Comparison of ENCODE assay signal across 20 mouse cellular contexts in genomic region chr9:97813157-97813556, GRCm38 (mm10).
DNase-seq lines count a peak whose midpoint lies in the region; ATAC-seq lines count a peak whose summit lies in the region.
"Had no signal": no experiment of that assay in that cellular context is flagged by ENCODE, and none has a peak within 500 bp of the region (broad histone marks: within the 10 kb centered on the region; RNA-seq: fewer than 3 reads in every experiment).

No protein-coding gene starts in this region.

- H3K9ac ChIP-seq in kidney, embryonic 14.5 days (ENCODE audit: low read depth, low read length): no peak overlapping the region
- H3K9ac ChIP-seq in kidney, embryonic 16.5 days (replicated peaks; ENCODE audit: low read length): no peak overlapping the region
- no peak overlapping the region for H3K9ac ChIP-seq in midbrain, embryonic 11.5 days (ENCODE audit: low read length)
- H3K9ac ChIP-seq: hindbrain, embryonic 15.5 days; liver, embryonic 15.5 days; midbrain, embryonic 12.5 days; neural tube, embryonic 12.5 days had no signal

- no peak overlapping the region for H3K4me3 ChIP-seq in kidney, embryonic 14.5 days (ENCODE audit: low read length)
- H3K4me3 ChIP-seq in kidney, embryonic 16.5 days (ENCODE audit: low read length): no peak overlapping the region
- no peak overlapping the region for H3K4me3 ChIP-seq in midbrain, embryonic 11.5 days (ENCODE audit: low read depth, low read length)
- H3K4me3 ChIP-seq: erythroblast, embryonic 14.5 days; hindbrain, embryonic 15.5 days; limb, embryonic 10.5 days; liver, embryonic 15.5 days; midbrain, embryonic 12.5 days; neural tube, embryonic 12.5 days had no signal

- no peak overlapping the region for H3K27ac ChIP-seq in kidney, embryonic 14.5 days (ENCODE audit: low read depth, low read length)
- no peak overlapping the region for H3K27ac ChIP-seq in kidney, embryonic 16.5 days (ENCODE audit: low read length)
- H3K27ac ChIP-seq in midbrain, embryonic 11.5 days (ENCODE audit: low read depth, low read length): no peak overlapping the region
- H3K27ac ChIP-seq: hindbrain, embryonic 15.5 days; limb, embryonic 10.5 days; liver, embryonic 15.5 days; midbrain, embryonic 12.5 days; neural tube, embryonic 12.5 days had no signal

- peak; percentile 75 for ATAC-seq in kidney, embryonic 14.5 days (ENCODE audit: low FRiP score, low TSS enrichment)
- peak; percentile 39; the same call in 1 of the 2 replicates for ATAC-seq in kidney, embryonic 16.5 days (ENCODE audit: low FRiP score, low TSS enrichment)
- no peak for ATAC-seq in midbrain, embryonic 11.5 days (ENCODE audit: low FRiP score)
- ATAC-seq: CD4-positive, CD25-positive, alpha-beta regulatory T cell, adult 4 months had no signal

- H3K9me3 ChIP-seq in kidney, embryonic 14.5 days (ENCODE audit: control insufficient read depth, low read length): no peaks in the 10 kb centered on the region
- H3K9me3 ChIP-seq in kidney, embryonic 16.5 days (ENCODE audit: low read length): no peaks in the 10 kb centered on the region
- no peaks in the 10 kb centered on the region for H3K9me3 ChIP-seq in midbrain, embryonic 11.5 days (ENCODE audit: control insufficient read depth, low read length)
- H3K9me3 ChIP-seq: hindbrain, embryonic 15.5 days; limb, embryonic 10.5 days; liver, embryonic 15.5 days; midbrain, embryonic 12.5 days; neural tube, embryonic 12.5 days had no signal

- no peak overlapping the region for H3K4me2 ChIP-seq in kidney, embryonic 14.5 days (replicated peaks; ENCODE audit: low read depth, low read length)
- H3K4me2 ChIP-seq in kidney, embryonic 16.5 days (replicated peaks; ENCODE audit: low read depth, low read length): no peak overlapping the region
- H3K4me2 ChIP-seq in midbrain, embryonic 11.5 days: no peak overlapping the region
- H3K4me2 ChIP-seq: hindbrain, embryonic 15.5 days; liver, embryonic 15.5 days; midbrain, embryonic 12.5 days; neural tube, embryonic 12.5 days had no signal

- no peaks in the 10 kb centered on the region for H3K27me3 ChIP-seq in kidney, embryonic 14.5 days (ENCODE audit: control insufficient read depth, insufficient read depth, low read length)
- no peaks in the 10 kb centered on the region for H3K27me3 ChIP-seq in kidney, embryonic 16.5 days (ENCODE audit: insufficient read depth, low read length)
- no peaks in the 10 kb centered on the region for H3K27me3 ChIP-seq in midbrain, embryonic 11.5 days (ENCODE audit: control insufficient read depth, insufficient read depth, low read length)
- H3K27me3 ChIP-seq: hindbrain, embryonic 15.5 days; liver, embryonic 15.5 days; midbrain, embryonic 12.5 days; neural tube, embryonic 12.5 days had no signal

- 33% methylated on average over 3 of the region's 3 CpGs for WGBS in kidney, embryonic 14.5 days
- WGBS in kidney, embryonic 16.5 days: 22% methylated on average over 3 of the region's 3 CpGs
- 57% methylated on average over 3 of the region's 3 CpGs for WGBS in midbrain, embryonic 11.5 days

- DNase-seq in kidney, adult 18-20 months: no peak
- peak; percentile 4 for DNase-seq in R1 (ENCODE audit: low read depth, low spot score)
- peak; percentile 42 for DNase-seq in heart, adult 9 months (ENCODE audit: low spot score in 2 of 2)
- DNase-seq in thymus, adult 18-20 months: no peak
- no peak for DNase-seq in embryo, embryonic 10.5 days (ENCODE audit: low spot score)
- DNase-seq in midbrain, embryonic 11.5 days (ENCODE audit: low spot score, missing footprints): no peak
- DNase-seq: adrenal gland, postnatal 10 days; cerebellum, adult 11 months; embryo, embryonic 11 days; layer of hippocampus, adult 9-11 months; right cerebral cortex, postnatal 14 days had no signal

- peaks cover 5% of the 10 kb centered on the region; the same call in 1 of the 2 replicates for H3K4me1 ChIP-seq in kidney, embryonic 14.5 days (ENCODE audit: control insufficient read depth, insufficient read depth, low read length)
- H3K4me1 ChIP-seq in kidney, embryonic 16.5 days (ENCODE audit: insufficient read depth, low read length): peaks cover 9% of the 10 kb centered on the region; the same call in 1 of the 2 replicates
- no peaks in the 10 kb centered on the region for H3K4me1 ChIP-seq in midbrain, embryonic 11.5 days (ENCODE audit: control insufficient read depth, insufficient read depth, low read length)
- H3K4me1 ChIP-seq: hindbrain, embryonic 15.5 days; liver, embryonic 15.5 days; midbrain, embryonic 12.5 days; neural tube, embryonic 12.5 days had no signal

- H3K36me3 ChIP-seq in kidney, embryonic 14.5 days (ENCODE audit: control insufficient read depth, insufficient read depth, low read length): no peaks in the 10 kb centered on the region
- no peaks in the 10 kb centered on the region for H3K36me3 ChIP-seq in kidney, embryonic 16.5 days (ENCODE audit: insufficient read depth, low read length)
- no peaks in the 10 kb centered on the region for H3K36me3 ChIP-seq in midbrain, embryonic 11.5 days (ENCODE audit: control insufficient read depth, insufficient read depth, low read length)
- H3K36me3 ChIP-seq: hindbrain, embryonic 15.5 days; limb, embryonic 10.5 days; liver, embryonic 15.5 days; midbrain, embryonic 12.5 days; neural tube, embryonic 12.5 days had no signal

Comparison
In these comparisons a context has a peak if more than half of its experiments do, and no peak if none do; other contexts are left out.
1. DNase-seq: peak in R1 (single experiment) and heart, adult 9 months (2 of 2); none in kidney, adult 18-20 months (single experiment), thymus, adult 18-20 months (0 of 2), embryo, embryonic 10.5 days (single experiment) and midbrain, embryonic 11.5 days (single experiment).